20 mouse cellular contexts compared by ENCODE assay signal in genomic region chr9:13522061-13522820, GRCm38 (mm10).
DNase-seq lines count a peak whose midpoint lies in the region; ATAC-seq and TF ChIP-seq lines count a peak whose summit lies in the region.
"Had no signal": no experiment of that assay in that cellular context is flagged by ENCODE, and none has a peak within 500 bp of the region (broad histone marks: within the 10 kb centered on the region; RNA-seq: fewer than 3 reads in every experiment).

No protein-coding gene starts in this region.

- no peak for TF ChIP-seq EP300 in lung, postnatal 0 days (IDR thresholded peaks at IDR 0.05)

- no peak overlapping the region for H3K4me3 ChIP-seq in heart, embryonic 12.5 days
- H3K4me3 ChIP-seq in heart, embryonic 11.5 days (ENCODE audit: low read depth, low read length) = no peak overlapping the region
- H3K4me3 ChIP-seq in lung, embryonic 16.5 days (ENCODE audit: low read length) = no peak overlapping the region
- H3K4me3 ChIP-seq in lung, postnatal 0 days (ENCODE audit: low read depth, low read length) = no peak overlapping the region
- no peak overlapping the region for H3K4me3 ChIP-seq in embryonic facial prominence, embryonic 14.5 days (ENCODE audit: low read depth, low read length)
- H3K4me3 ChIP-seq: embryonic facial prominence, embryonic 12.5 days; limb, embryonic 13.5 days; liver, embryonic 13.5 days; midbrain, embryonic 10.5 days; neural tube, embryonic 13.5 days had no signal

- no peaks in the 10 kb centered on the region for H3K27me3 ChIP-seq in heart, embryonic 12.5 days (replicated peaks)
- H3K27me3 ChIP-seq in heart, embryonic 11.5 days (ENCODE audit: control insufficient read depth, insufficient read depth, low read length) = no peaks in the 10 kb centered on the region
- H3K27me3 ChIP-seq in lung, embryonic 16.5 days (ENCODE audit: control insufficient read depth, insufficient read depth, low read depth, low read length) = no peaks in the 10 kb centered on the region
- H3K27me3 ChIP-seq in lung, postnatal 0 days (replicated peaks; ENCODE audit: insufficient read depth, low read length) = no peaks in the 10 kb centered on the region
- H3K27me3 ChIP-seq in embryonic facial prominence, embryonic 14.5 days (replicated peaks; ENCODE audit: control insufficient read depth, insufficient read depth, low read length) = no peaks in the 10 kb centered on the region
- H3K27me3 ChIP-seq: embryonic facial prominence, embryonic 12.5 days; limb, embryonic 13.5 days; liver, embryonic 13.5 days; neural tube, embryonic 13.5 days had no signal

- no peak for DNase-seq in lung, postnatal 0 days (ENCODE audit: low spot score)
- DNase-seq in R1 (ENCODE audit: low read depth, low spot score) = peak; percentile 65
- DNase-seq in embryonic facial prominence, embryonic 14.5 days (ENCODE audit: low spot score) = no peak
- DNase-seq in urinary bladder, postnatal 14 days (ENCODE audit: low spot score) = no peak
- DNase-seq: adrenal gland, postnatal 10 days; cerebellum, adult 9-11 months; gastrocnemius, postnatal 36 days; kidney, adult 9 months; kidney, postnatal 4 days; liver, embryonic 13.5 days; lung, embryonic 14.5 days; thymus, postnatal 14 days had no signal

- H3K9me3 ChIP-seq in heart, embryonic 12.5 days (replicated peaks) = no peaks in the 10 kb centered on the region
- no peaks in the 10 kb centered on the region for H3K9me3 ChIP-seq in heart, embryonic 11.5 days (replicated peaks; ENCODE audit: control insufficient read depth, low read length)
- no peaks in the 10 kb centered on the region for H3K9me3 ChIP-seq in lung, embryonic 16.5 days (ENCODE audit: control insufficient read depth, low read length)
- no peaks in the 10 kb centered on the region for H3K9me3 ChIP-seq in lung, postnatal 0 days (ENCODE audit: low read length)
- no peaks in the 10 kb centered on the region for H3K9me3 ChIP-seq in embryonic facial prominence, embryonic 14.5 days (ENCODE audit: control insufficient read depth, low read length)
- H3K9me3 ChIP-seq: embryonic facial prominence, embryonic 12.5 days; limb, embryonic 13.5 days; liver, embryonic 13.5 days; midbrain, embryonic 10.5 days; neural tube, embryonic 13.5 days had no signal

- no peak for TF ChIP-seq CTCF in lung, postnatal 0 days (IDR thresholded peaks at IDR 0.05)

- H3K9ac ChIP-seq in heart, embryonic 12.5 days = no peak overlapping the region
- no peak overlapping the region for H3K9ac ChIP-seq in heart, embryonic 11.5 days (ENCODE audit: low read depth, low read length)
- no peak overlapping the region for H3K9ac ChIP-seq in lung, embryonic 16.5 days (ENCODE audit: low read length)
- H3K9ac ChIP-seq in lung, postnatal 0 days (replicated peaks; ENCODE audit: low read depth) = no peak overlapping the region
- H3K9ac ChIP-seq in embryonic facial prominence, embryonic 14.5 days (ENCODE audit: low read depth, low read length) = no peak overlapping the region
- H3K9ac ChIP-seq: embryonic facial prominence, embryonic 12.5 days; limb, embryonic 13.5 days; liver, embryonic 13.5 days; lung, embryonic 14.5 days; neural tube, embryonic 13.5 days had no signal

- H3K36me3 ChIP-seq in heart, embryonic 12.5 days = 0 out of 2 replicates have a peak, but pooled peaks cover 4% of the 10 kb centered on the region
- no peaks in the 10 kb centered on the region for H3K36me3 ChIP-seq in heart, embryonic 11.5 days (ENCODE audit: control insufficient read depth, insufficient read depth, low read length)
- H3K36me3 ChIP-seq in lung, embryonic 16.5 days (ENCODE audit: control insufficient read depth, insufficient read depth, low read length) = no peaks in the 10 kb centered on the region
- no peaks in the 10 kb centered on the region for H3K36me3 ChIP-seq in lung, postnatal 0 days (ENCODE audit: insufficient read depth, low read length)
- no peaks in the 10 kb centered on the region for H3K36me3 ChIP-seq in embryonic facial prominence, embryonic 14.5 days (ENCODE audit: control insufficient read depth, insufficient read depth, low read length)
- H3K36me3 ChIP-seq: embryonic facial prominence, embryonic 12.5 days; limb, embryonic 13.5 days; liver, embryonic 13.5 days; midbrain, embryonic 10.5 days; neural tube, embryonic 13.5 days had no signal

- peak overlapping the region; percentile 34; the same call in 1 of the 2 replicates for H3K27ac ChIP-seq in heart, embryonic 12.5 days (ENCODE audit: poor library complexity, severe bottlenecking)
- H3K27ac ChIP-seq in heart, embryonic 11.5 days (ENCODE audit: low read depth, low read length) = no peak overlapping the region; the same call in 1 of the 2 replicates
- H3K27ac ChIP-seq in lung, embryonic 16.5 days (ENCODE audit: low read length) = peak overlapping the region; percentile 50
- H3K27ac ChIP-seq in lung, postnatal 0 days (ENCODE audit: low read length) = no peak overlapping the region; the same call in 1 of the 2 replicates
- 0 out of 2 replicates have a peak overlapping the region, but pooled peaks have one; percentile 5 for H3K27ac ChIP-seq in embryonic facial prominence, embryonic 14.5 days (replicated peaks; ENCODE audit: low read depth, low read length)
- H3K27ac ChIP-seq: embryonic facial prominence, embryonic 12.5 days; limb, embryonic 13.5 days; liver, embryonic 13.5 days; macrophage; midbrain, embryonic 10.5 days; neural tube, embryonic 13.5 days had no signal

- H3K4me1 ChIP-seq in heart, embryonic 12.5 days (replicated peaks) = peaks cover 28% of the 10 kb centered on the region
- peaks cover 15% of the 10 kb centered on the region for H3K4me1 ChIP-seq in heart, embryonic 11.5 days (ENCODE audit: control insufficient read depth, insufficient read depth, low read length)
- peaks cover 27% of the 10 kb centered on the region for H3K4me1 ChIP-seq in lung, embryonic 16.5 days (replicated peaks; ENCODE audit: control insufficient read depth, insufficient read depth, low read length)
- H3K4me1 ChIP-seq in lung, postnatal 0 days (ENCODE audit: insufficient read depth, low read depth, low read length) = peaks cover 5% of the 10 kb centered on the region; the same call in 1 of the 2 replicates
- H3K4me1 ChIP-seq in embryonic facial prominence, embryonic 14.5 days (ENCODE audit: control insufficient read depth, insufficient read depth, low read length) = peaks cover 8% of the 10 kb centered on the region; the same call in 1 of the 2 replicates

- ATAC-seq in heart, embryonic 12.5 days (ENCODE audit: insufficient number of reproducible peaks, low FRiP score) = no peak
- ATAC-seq in heart, embryonic 11.5 days (replicated peaks; ENCODE audit: insufficient number of reproducible peaks, low FRiP score, low TSS enrichment) = no peak
- ATAC-seq in lung, embryonic 16.5 days (ENCODE audit: low read depth) = no peak
- no peak for ATAC-seq in lung, postnatal 0 days
- no peak for ATAC-seq in embryonic facial prominence, embryonic 14.5 days (ENCODE audit: low read depth)

- 66% methylated on average over 9 of the region's 9 CpGs for WGBS in heart, embryonic 12.5 days
- WGBS in heart, embryonic 11.5 days (ENCODE audit: insufficient replicate concordance) = 69% methylated on average over 9 of the region's 9 CpGs
- 73% methylated on average over 9 of the region's 9 CpGs for WGBS in lung, embryonic 16.5 days
- whole genome bisulfite sequencing in lung, postnatal 0 days = 65% methylated on average over 9 of the region's 9 CpGs
- 63% methylated on average over 9 of the region's 9 CpGs for WGBS in embryonic facial prominence, embryonic 14.5 days

- no peak overlapping the region for H3K4me2 ChIP-seq in heart, embryonic 12.5 days
- no peak overlapping the region for H3K4me2 ChIP-seq in heart, embryonic 11.5 days
- H3K4me2 ChIP-seq in lung, embryonic 16.5 days (ENCODE audit: low read depth, low read length) = no peak overlapping the region
- H3K4me2 ChIP-seq in lung, postnatal 0 days (replicated peaks; ENCODE audit: low read depth, low read length) = no peak overlapping the region
- H3K4me2 ChIP-seq in embryonic facial prominence, embryonic 14.5 days (ENCODE audit: low read depth, low read length) = no peak overlapping the region
- H3K4me2 ChIP-seq: embryonic facial prominence, embryonic 12.5 days; limb, embryonic 13.5 days; liver, embryonic 13.5 days; lung, embryonic 14.5 days; neural tube, embryonic 13.5 days had no signal

Comparison
In these comparisons a context has a peak if more than half of its experiments do, and no peak if none do; other contexts are left out.
1. H3K27ac ChIP-seq: peak in heart, embryonic 12.5 days (single experiment), lung, embryonic 16.5 days (single experiment) and embryonic facial prominence, embryonic 14.5 days (single experiment); none in heart, embryonic 11.5 days (single experiment) and lung, postnatal 0 days (single experiment).